Mouse (Mus musculus) myocyte (in vitro differentiated cells): ENCODE data around the gene Rragc.

Experiments used
- CEBPB ChIP-seq: IDR thresholded peaks from 2 replicates; pipeline ENCODE4 v1.6.1; 2011; ENCODE audit warnings: mild to moderate bottlenecking, moderate library complexity; ENCODE audit not compliant: poor library complexity, insufficient read depth, severe bottlenecking
- E2F4 ChIP-seq: IDR thresholded peaks from one replicate; pipeline ENCODE4 v1.6.1; 2011; ENCODE audit warnings: mild to moderate bottlenecking, control low read depth, moderate library complexity; ENCODE audit not compliant: insufficient read depth
- MAX ChIP-seq: IDR thresholded peaks from one replicate; pipeline ENCODE4 v1.6.1; 2011; ENCODE audit warnings: low read depth, mild to moderate bottlenecking, control low read depth
- MYOD1 ChIP-seq, 3 experiments: IDR thresholded peaks; one replicate each; pipeline ENCODE4 v1.6.1; 2011; ENCODE audit warnings: control low read depth in 2 of 3, low read depth in 2 of 3, mild to moderate bottlenecking in 2 of 3, moderate library complexity in 1 of 3; ENCODE audit not compliant: insufficient read length in 2 of 3, control insufficient read depth in 1 of 3
- MYOG ChIP-seq, 3 experiments: IDR thresholded peaks; one replicate each; pipeline ENCODE4 v1.6.1; 2011; ENCODE audit warnings: control low read depth in 2 of 3, low read depth in 2 of 3, mild to moderate bottlenecking in 2 of 3; ENCODE audit not compliant: insufficient read length in 2 of 3, control insufficient read depth in 1 of 3, insufficient read depth in 1 of 3
- POLR2A ChIP-seq: IDR thresholded peaks from one replicate; pipeline ENCODE4 v1.6.1; 2011; ENCODE audit warnings: low read depth, mild to moderate bottlenecking, control low read depth, moderate library complexity; ENCODE audit not compliant: insufficient read length
- POLR2AphosphoS2 ChIP-seq: IDR thresholded peaks from one replicate; pipeline ENCODE4 v1.6.1; 2011; ENCODE audit warnings: low read depth, control low read depth; ENCODE audit not compliant: insufficient read length
- SRF ChIP-seq: IDR thresholded peaks from one replicate; pipeline ENCODE4 v1.6.1; 2011; ENCODE audit warnings: low read depth; ENCODE audit not compliant: control insufficient read depth, insufficient read length
- TCF12 ChIP-seq: IDR thresholded peaks from one replicate; pipeline ENCODE4 v1.6.1; 2011; ENCODE audit warnings: mild to moderate bottlenecking, control low read depth; ENCODE audit not compliant: poor library complexity, insufficient read depth, severe bottlenecking
- USF1 ChIP-seq: IDR thresholded peaks from one replicate; pipeline ENCODE4 v1.6.1; 2011; ENCODE audit warnings: low read depth, mild to moderate bottlenecking, control low read depth, moderate library complexity

DNA sequence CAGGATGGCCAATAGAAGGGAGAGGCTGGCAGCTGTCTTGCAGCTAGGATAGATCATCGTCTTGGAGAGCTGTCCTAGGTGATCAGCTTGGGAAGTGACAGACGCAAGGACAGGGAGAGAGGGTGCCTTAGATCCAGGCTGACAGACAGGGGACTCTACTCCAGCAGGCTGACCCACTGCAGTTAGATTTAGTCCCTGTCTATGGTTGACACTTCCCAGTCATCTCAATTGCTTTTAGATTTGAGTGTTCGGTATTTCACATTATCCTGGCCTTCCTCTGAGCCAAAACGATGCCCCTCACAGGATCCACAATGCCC lies 40.2 kb downstream of the Rragc start:
- TF ChIP-seq POLR2A (no peak), MAX (no peak), MYOD1 (IDR thresholded peaks at IDR 0.05; ENCODE audit: control insufficient read depth in 1 of 3, insufficient read length in 2 of 3, low read depth in 2 of 3) (no peak), POLR2AphosphoS2 (no peak), USF1 (no peak), TCF12 (no peak), CEBPB (no peak), SRF (no peak), E2F4 (no peak), MYOG (IDR thresholded peaks at IDR 0.05; ENCODE audit: control insufficient read depth in 1 of 3, insufficient read depth in 1 of 3, insufficient read length in 2 of 3, low read depth in 2 of 3) (no peak)
